Comparison of ENCODE assay signal across 20 mouse cellular contexts in genomic region chr10:69982701-69983100, GRCm38 (mm10).
DNase-seq lines count a peak whose midpoint lies in the region; ATAC-seq lines count a peak whose summit lies in the region.
"Had no signal": no experiment of that assay in that cellular context is flagged by ENCODE, and none has a peak within 500 bp of the region (broad histone marks: within the 10 kb centered on the region; RNA-seq: fewer than 3 reads in every experiment).

No protein-coding gene starts in this region.

- intact Hi-C loops in left cerebral cortex, postnatal 4 days (cut with DNase I) = no loop called here

- 0 out of 2 replicates have a peak, but pooled peaks have one; percentile 29 for ATAC-seq in common myeloid progenitor, adult 5-6 weeks (replicated peaks; ENCODE audit: low read depth, poor library complexity, severe bottlenecking)
- ATAC-seq in megakaryocyte progenitor cell, adult 5-6 weeks (replicated peaks; ENCODE audit: poor library complexity) = peak; percentile 58
- ATAC-seq: activated CD4-positive, CD25-positive, alpha-beta regulatory T cell, adult 4 months; CD4-positive, CD25-positive, alpha-beta regulatory T cell, adult 4 months; forebrain, embryonic 13.5 days; forebrain, embryonic 15.5 days; forebrain, postnatal 0 days; Patski had no signal

- DNase-seq in 416B (ENCODE audit: low read depth) = peak; percentile 54
- DNase-seq in left cerebral cortex, postnatal 4 days = no peak
- DNase-seq in adrenal gland, postnatal 14 days = no peak
- DNase-seq: adrenal gland, adult 8-10 months; adrenal gland, postnatal 25 days; B cell, adult 2 months; cerebellum, adult 11 months; cerebellum, adult 18-20 months; cerebellum, adult 8-10 months; cerebellum, adult 9-11 months; cerebellum, postnatal 14 days; cerebellum, postnatal 36 days; forebrain, postnatal 0 days had no signal
